Mouse (Mus musculus) adrenal gland, adult 8-10 months (tissue): ENCODE measurements around the gene Alkbh8. TPM values are rescaled to one million over a fixed set of nuclear protein-coding genes. Genes with fewer than 3 reads are reported as not detected.
"Not testable (repeated sequence)": the region's sequence is repeated elsewhere in the genome, so short reads cannot be mapped to it uniquely, and the experiment has no call there.

ENCODE experiments used
- DNase-seq: peaks from one replicate; pipeline ENCODE4 v3.0.0; 2022
- total RNA-seq, 4 experiments: library from RNA; stranded (reverse); gene quantifications; 2 replicates each; pipeline ENCODE4 v1.2.4; 2022

Gene Alkbh8
- 10 to 100 TPM; 23.2 to 27.7 (median 24.4) TPM for total RNA-seq

DNA sequence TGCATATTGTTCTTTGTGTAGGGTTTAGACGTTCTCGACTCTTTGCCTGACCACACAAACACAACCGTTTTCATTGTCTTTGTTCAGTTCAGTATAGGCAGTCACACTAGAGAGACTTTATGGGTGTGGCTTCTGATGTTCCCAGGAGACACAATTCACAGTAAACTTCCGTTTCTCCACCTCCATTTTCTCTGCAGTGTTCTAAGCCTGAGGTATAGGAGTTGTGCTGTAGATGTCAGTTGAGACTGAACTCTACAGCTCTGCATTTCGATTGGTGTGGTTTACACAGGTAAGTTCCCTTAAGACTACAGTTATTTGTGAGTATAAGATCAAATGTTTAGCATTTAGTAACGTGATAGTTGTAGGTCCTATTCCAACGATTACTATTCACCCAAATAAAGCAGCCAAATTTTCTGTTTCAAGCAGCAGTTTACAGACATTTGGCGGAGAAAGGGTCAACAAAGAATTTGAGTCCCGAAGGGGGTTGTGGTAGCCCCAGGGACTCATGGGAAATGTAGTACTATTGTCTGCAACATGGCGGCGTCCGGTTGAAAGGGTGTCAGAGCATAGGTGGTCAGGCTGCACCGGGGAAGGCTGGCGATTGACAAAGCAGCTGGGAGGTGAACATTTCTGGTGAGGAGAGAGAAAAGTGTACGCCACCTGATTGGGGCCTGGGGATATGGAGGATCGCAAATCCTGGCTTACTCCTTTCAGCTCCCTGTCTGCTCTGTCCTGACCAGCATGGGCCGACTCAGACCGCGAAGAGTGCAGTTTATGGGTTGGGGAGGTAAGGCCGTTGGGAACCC is at the start of gene Alkbh8:
Alkbh8 (plus strand) TSS at position 179 of the 806 bp plus-strand sequence.
- peak; percentile 73 for DNase-seq

DNA sequence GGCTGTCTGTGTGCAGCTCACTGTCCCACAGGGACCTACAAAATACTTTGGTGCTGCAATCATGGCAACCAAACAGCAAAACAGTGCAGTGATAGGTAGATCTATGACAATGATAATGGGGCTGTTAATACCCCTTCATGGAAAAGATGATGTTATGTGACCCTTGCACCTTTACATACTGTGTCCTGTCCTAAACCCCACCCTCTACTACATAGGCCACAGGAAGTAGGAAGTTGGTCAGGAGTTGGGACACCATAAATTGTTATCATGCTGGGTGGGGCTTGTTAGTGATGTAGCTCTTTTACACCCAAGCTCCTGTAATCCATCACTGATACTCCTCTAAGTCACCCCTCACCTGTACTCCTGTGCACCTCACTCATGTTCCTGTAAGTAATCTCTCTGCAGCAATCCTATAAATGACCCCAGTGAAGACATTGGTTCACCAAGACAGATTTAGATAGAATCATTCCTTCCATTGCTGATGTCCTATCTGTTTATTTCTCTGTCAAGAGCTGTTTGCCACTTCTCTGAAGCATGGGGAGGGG is 25.6 kb upstream of the Alkbh8 start:
- no peak for DNase-seq

DNA sequence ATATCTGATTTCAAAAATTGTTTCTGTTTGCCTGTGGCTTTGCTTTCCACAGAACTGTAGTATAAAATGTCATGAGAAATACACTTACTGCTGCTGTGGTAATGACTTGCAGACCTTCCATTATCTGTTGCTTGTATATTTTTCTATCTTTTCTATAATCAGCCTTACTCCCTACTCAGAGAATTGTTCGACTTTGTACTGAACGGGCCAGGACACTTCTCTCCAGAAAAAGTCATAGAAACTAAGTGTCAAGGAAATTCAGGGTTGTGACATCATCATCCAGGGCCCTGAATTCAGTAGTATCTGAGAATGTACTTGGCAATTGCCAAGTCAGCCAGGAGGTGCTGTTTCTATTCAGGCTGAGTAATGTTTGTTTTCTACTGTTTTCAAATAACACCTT is 24.9 kb upstream of the Alkbh8 start:
- DNase-seq: no peak

GRCm38 (mm10) chr9:3327342-3328053 is 7.4 kb upstream of the Alkbh8 start:
- not testable (repeated sequence) for DNase-seq

DNA sequence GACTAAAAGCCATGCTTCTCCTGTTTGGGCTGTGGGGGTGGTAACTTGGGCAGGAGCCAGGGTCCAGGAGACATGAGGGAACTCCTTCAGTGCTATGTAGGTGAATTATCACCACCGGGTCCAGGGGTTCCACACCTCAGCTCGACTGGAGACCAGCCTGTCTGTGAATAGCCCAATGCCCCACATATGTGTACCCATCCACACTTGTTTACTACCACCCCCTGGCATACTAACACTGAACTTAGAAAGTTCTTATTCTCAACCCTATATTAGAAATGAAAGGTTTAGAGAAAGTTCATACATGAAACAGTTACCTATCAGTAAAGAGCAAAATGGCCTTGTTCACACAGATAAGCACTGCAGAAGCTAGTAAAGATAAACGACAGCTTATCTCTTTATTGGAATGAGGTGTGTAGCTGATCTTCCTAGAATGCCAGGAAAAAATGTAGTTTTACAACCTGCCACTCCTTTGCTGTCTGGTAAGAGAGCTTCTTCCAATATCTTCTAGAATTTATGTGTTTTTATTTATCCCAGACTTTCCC is 6.8 kb upstream of the Alkbh8 start:
- no peak for DNase-seq

DNA sequence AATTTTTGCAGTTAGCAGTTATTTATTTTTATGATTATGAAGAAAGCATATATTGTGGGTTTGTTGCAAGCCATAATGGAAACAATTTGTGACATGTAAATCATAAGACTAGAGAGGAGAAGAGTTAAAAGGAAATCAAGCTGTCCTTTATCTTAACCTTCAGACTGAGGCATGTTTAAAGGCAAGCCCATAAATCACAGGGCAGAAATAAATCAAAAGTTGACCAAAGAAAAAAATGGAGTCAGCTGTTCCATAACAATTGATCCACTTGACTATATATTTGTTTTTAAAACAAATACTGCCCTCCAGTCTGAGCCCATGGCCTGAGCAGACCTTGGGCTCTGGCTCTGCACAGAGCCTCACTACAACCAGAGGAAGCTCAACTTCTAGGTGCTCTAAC is 4.6 kb upstream of the Alkbh8 start:
- DNase-seq: no peak

DNA sequence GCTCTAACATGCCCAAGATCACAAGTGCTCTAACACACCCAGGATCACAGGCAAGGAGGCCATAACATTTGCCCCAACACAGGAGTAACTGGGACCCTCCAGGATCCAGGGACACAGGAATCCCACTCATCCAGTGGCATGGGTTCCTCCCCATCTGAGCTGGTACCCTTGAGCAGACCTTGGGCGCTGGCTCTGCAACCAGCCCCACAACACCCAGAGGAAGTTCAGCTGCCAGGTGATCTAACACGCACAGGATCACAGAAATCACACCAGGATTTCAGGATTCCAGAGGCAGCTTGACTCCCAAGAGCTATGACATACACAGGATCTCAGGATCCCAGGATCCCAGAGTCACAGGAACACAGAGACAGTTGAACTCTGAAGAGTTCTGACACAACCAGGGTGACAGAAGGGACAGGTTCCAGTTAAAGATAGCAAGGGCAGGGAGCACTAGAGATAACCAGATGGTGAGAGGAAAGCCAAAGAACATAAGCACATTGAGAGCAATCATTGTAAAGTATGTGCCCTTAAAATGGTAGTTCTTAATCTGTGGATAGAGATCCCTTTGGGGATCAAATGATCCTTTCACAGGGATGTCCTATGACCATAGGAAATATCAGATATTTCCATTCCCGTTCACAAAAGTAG is 4.1 kb upstream of the Alkbh8 start:
- no peak for DNase-seq

DNA sequence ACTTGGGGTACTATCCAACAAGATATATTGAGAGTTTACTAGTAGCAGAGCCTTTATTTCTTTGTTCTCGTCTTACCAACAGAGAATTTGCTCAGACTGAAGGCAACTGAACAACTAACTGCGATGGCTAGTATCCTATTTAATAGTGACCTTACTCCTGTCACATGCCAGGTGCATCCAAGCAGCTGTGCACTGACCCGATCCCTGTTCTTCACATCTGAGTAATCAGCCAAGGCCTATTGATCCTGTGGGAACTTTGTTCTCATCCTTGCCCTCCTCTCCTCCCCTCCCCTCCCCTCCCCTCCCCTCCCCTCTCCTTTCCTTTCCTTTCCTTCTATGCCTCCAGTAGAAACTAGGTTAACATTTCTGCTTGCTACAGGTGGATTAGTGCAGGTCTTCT is 1.7 kb downstream of the Alkbh8 start:
- no peak for DNase-seq

GRCm38 (mm10) chr9:3345136-3345535 is 10.2 kb downstream of the Alkbh8 start:
- DNase-seq: peak; percentile 75

DNA sequence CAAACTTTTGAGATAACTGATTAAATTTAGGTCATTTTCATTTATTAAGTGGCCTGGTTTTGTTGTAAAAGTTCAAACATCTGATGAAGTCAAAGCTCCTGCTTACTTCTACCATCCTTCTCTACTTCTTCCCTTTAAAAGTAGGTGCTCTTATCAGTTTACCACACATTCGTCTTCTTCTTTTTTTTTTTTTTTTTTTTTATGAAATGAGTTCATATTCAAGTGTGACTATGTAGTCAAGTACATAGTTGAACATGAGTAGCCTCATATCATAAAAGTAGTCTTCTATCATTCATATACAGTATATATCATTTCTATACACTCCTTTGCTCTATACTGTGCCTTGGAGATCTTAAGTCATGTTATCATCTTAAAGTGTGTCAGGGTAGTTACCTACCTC is 11.0 kb downstream of the Alkbh8 start:
- no peak for DNase-seq

DNA sequence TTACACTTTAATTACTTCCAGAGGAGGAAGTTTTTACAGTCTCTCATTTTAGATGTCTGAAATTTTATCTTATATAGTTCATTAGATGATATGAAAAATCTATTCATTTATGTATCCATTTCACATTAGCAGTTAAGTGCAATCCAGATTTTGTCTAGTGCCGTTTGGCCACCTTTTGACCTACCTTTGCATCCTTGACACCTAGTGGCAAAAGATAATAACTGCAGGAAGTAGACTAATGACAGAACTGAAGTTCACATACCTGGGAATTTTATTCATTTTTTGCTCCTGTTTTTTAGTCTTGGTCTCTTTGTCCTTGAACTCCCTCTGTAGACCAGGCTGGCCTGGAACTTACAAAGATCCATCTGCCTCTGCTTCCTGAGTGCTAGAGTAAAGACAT is 15.1 kb downstream of the Alkbh8 start:
- no peak for DNase-seq

- DNase-seq: not testable (repeated sequence)
Observed at GRCm38 (mm10) chr9:3376323-3376722, 41.4 kb downstream of the Alkbh8 start.

DNA sequence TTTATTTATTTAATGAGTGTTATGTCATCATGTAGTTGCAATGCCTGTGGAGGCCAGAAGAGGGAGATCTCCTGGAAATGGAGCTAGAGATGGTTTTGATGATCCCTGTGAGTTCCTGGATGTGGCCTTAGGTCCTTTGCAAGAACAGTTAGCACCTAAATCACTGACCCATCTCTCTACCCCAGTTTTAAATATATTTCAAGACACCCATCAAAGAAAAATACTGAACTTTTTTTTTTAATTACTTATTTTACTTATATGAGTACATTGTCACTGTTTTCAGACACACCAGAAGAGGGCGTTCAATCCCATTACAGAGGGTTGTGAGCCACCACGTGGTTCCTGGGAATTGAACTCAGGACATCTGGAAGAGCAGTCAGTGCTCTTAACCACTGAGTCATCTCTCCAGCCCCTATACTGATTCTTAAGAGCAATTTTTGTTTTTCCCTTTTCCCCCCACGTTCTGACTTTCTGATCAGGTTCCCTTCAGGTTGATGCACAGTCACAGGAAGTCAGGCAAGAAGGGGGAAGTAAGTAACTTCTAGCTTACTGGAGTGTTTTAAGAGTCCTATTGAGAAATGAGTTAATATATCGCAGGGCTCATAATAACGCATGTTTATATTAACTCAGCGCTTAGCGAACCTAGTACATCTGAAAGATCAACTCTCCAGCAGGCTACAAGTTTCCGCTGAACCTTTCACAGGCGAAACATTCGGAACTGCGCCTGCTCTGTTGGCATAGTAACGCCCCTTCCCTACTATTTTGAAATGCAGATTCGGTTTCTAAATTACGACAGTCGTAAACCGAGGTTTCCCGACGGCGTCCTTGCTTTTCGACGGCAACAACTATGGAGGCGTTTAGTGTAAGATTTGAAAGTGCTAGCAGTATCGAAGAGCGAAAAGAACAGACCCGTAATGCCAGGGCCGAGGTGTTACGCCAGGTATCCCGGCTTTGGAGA is 68.6 kb downstream of the Alkbh8 start, which contains the start of gene Cwf19l2:
Cwf19l2 (plus strand) TSS at position 342 of the 958 bp plus-strand sequence.
- peak; percentile 80 for DNase-seq

DNA sequence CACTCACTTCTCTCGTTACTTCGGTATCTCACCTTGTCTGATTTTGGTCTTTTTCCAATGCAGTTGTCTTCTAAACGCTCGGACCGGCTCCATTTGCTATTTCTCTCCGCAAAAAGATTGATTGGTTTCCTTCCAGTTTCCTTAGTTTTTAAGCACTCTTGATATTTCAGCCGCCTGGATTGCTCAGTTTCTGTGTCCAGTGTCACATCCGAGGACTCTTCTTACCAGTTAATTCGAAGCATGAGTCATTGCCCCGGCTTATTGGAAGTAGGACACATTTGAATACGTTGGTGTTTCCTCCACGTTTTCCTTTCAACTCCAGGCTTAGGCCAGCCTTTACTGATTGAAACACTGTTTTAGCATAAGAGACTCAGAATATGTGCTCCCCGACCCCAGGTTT is 69.4 kb downstream of the Alkbh8 start:
- DNase-seq: peak; percentile 24

DNA sequence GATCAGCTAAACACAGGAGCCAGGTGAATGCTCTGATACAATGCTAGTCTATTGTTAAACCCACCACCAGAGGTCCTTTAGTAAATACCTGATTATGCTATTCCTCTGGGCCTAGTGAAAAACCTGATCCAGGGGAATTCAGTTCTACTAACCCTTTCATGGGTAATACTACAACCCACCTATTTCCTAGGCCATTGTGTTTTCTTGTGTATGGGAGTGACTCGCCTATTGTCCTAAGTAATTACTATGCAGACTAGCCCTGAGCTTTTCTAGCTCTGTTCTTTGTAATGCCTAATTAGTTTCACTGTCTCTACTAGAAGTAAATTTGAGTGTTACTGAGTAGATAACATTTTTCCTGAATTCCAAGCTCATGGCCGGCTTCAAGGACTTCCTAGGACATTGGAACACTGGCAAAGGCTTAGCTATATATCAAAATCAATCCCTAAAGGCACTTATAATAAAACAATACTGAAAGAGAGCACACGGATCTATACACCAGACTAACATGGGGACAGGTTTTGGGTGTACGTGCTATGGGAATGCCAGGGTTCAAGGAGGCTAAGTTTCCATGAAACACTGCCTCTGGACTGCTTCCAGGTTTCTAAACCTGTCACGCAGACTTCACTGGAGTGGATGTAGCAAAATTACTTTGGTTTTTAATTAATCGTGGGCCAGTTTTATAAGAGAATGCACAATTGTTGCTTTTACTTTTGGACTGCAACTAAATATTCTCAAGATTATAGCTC is 104.8 kb downstream of the Alkbh8 start:
- DNase-seq: not testable (repeated sequence)

Other genes with a start within 250 kb of the Alkbh8 start
- 10 to 100 TPM; 27.7 to 51.5 (median 37.5) TPM for gene Cwf19l2, start 68.5 kb downstream of the Alkbh8 start, total RNA-seq
- gene Gucy1a2, start 197.6 kb downstream of the Alkbh8 start, total RNA-seq: 10 to 100 TPM in 3 of 4 experiments, 1 to 10 TPM in 1; 9.9 to 16.3 (median 13.0) TPM